31 mouse cellular contexts compared by ENCODE assay signal in genomic region chr13:90844191-90844590, GRCm38 (mm10).
DNase-seq lines count a peak whose midpoint lies in the region; ATAC-seq and TF ChIP-seq lines count a peak whose summit lies in the region.
"Had no signal": no experiment of that assay in that cellular context is flagged by ENCODE, and none has a peak within 500 bp of the region (broad histone marks: within the 10 kb centered on the region; RNA-seq: fewer than 3 reads in every experiment).

No protein-coding gene starts in this region.

- no peaks in the 10 kb centered on the region for H3K9me3 ChIP-seq in liver, embryonic 12.5 days (replicated peaks)
- H3K9me3 ChIP-seq in forebrain, postnatal 0 days (ENCODE audit: low read length): no peaks in the 10 kb centered on the region
- H3K9me3 ChIP-seq: embryonic facial prominence, embryonic 12.5 days; forebrain, embryonic 13.5 days; G1E; intestine, embryonic 15.5 days; lung, embryonic 15.5 days; midbrain, embryonic 10.5 days; neural tube, embryonic 13.5 days had no signal

- peak overlapping the region; percentile 26 for H3K4me2 ChIP-seq in liver, embryonic 12.5 days
- H3K4me2 ChIP-seq in forebrain, postnatal 0 days (ENCODE audit: low read depth): no peak overlapping the region
- H3K4me2 ChIP-seq: embryonic facial prominence, embryonic 12.5 days; forebrain, embryonic 13.5 days; heart, embryonic 11.5 days; intestine, embryonic 15.5 days; lung, embryonic 15.5 days; neural tube, embryonic 13.5 days had no signal

- peak; percentile 17 for DNase-seq in MEL-GATA-1-ER (ENCODE audit: extremely low read depth, low read depth)
- DNase-seq in c-Kit-positive CD71-positive TER-119-positive erythroid progenitor cells, embryonic 14.5 days (ENCODE audit: low spot score): peak; percentile 56
- no peak for DNase-seq in thymus, postnatal 0 days (ENCODE audit: low spot score)
- no peak for DNase-seq in spleen, postnatal 4 days (ENCODE audit: low spot score in 2 of 2)
- no peak for DNase-seq in forebrain, postnatal 0 days
- DNase-seq: adrenal gland, postnatal 10 days; B cell, adult 2 months; cerebellum, adult 11 months; cerebellum, postnatal 14 days; kidney, adult 9 months; kidney, postnatal 14 days; layer of hippocampus, postnatal 36 days; lung, postnatal 4 days; right cerebral cortex, postnatal 4 days; thymus, adult 2 months had no signal

- ATAC-seq in liver, embryonic 12.5 days: peak; percentile 93
- peak; percentile 71 for ATAC-seq in megakaryocyte progenitor cell, adult 5-6 weeks (replicated peaks; ENCODE audit: poor library complexity)
- no peak for ATAC-seq in forebrain, postnatal 0 days
- ATAC-seq: activated CD4-positive, CD25-positive, alpha-beta regulatory T cell, adult 4 months; forebrain, embryonic 13.5 days; hindbrain, embryonic 16.5 days; intestine, embryonic 15.5 days; midbrain, embryonic 16.5 days had no signal

- TF ChIP-seq CTCF in forebrain, postnatal 0 days (IDR thresholded peaks at IDR 0.05; ENCODE audit: low read depth): no peak

- no peaks in the 10 kb centered on the region for H3K36me3 ChIP-seq in liver, embryonic 12.5 days
- H3K36me3 ChIP-seq in forebrain, postnatal 0 days (ENCODE audit: insufficient read depth): no peaks in the 10 kb centered on the region
- H3K36me3 ChIP-seq: embryonic facial prominence, embryonic 12.5 days; G1E; intestine, embryonic 15.5 days; lung, embryonic 15.5 days; midbrain, embryonic 10.5 days; neural tube, embryonic 13.5 days had no signal

- peaks cover 27% of the 10 kb centered on the region for H3K4me1 ChIP-seq in liver, embryonic 12.5 days
- H3K4me1 ChIP-seq in forebrain, postnatal 0 days (ENCODE audit: insufficient read depth): no peaks in the 10 kb centered on the region
- H3K4me1 ChIP-seq: embryonic facial prominence, embryonic 12.5 days; intestine, embryonic 15.5 days; midbrain, embryonic 10.5 days; neural tube, embryonic 13.5 days had no signal

- H3K27ac ChIP-seq in liver, embryonic 12.5 days: peak overlapping the region; percentile 75
- H3K27ac ChIP-seq in forebrain, postnatal 0 days (ENCODE audit: low read depth, low read length): no peak overlapping the region
- H3K27ac ChIP-seq: embryonic facial prominence, embryonic 12.5 days; forebrain, embryonic 13.5 days; intestine, embryonic 15.5 days; lung, embryonic 15.5 days; midbrain, embryonic 10.5 days; neural tube, embryonic 13.5 days had no signal

- no peak overlapping the region for H3K4me3 ChIP-seq in liver, embryonic 12.5 days
- H3K4me3 ChIP-seq in forebrain, postnatal 0 days (ENCODE audit: low read depth, low read length): no peak overlapping the region
- H3K4me3 ChIP-seq: embryonic facial prominence, embryonic 12.5 days; erythroblast, embryonic 14.5 days; forebrain, embryonic 13.5 days; intestine, embryonic 15.5 days; lung, embryonic 15.5 days; midbrain, embryonic 10.5 days; myocyte; neural tube, embryonic 13.5 days had no signal

- no peaks in the 10 kb centered on the region for H3K27me3 ChIP-seq in liver, embryonic 12.5 days (replicated peaks)
- no peaks in the 10 kb centered on the region for H3K27me3 ChIP-seq in forebrain, postnatal 0 days (ENCODE audit: insufficient read depth, low read length)
- H3K27me3 ChIP-seq: CH12.LX; embryonic facial prominence, embryonic 12.5 days; forebrain, embryonic 13.5 days; intestine, embryonic 15.5 days; lung, embryonic 15.5 days; neural tube, embryonic 13.5 days had no signal

- H3K9ac ChIP-seq in liver, embryonic 12.5 days: 0 out of 2 replicates have a peak overlapping the region, but pooled peaks have one; percentile 36
- no peak overlapping the region for H3K9ac ChIP-seq in forebrain, postnatal 0 days
- H3K9ac ChIP-seq: embryonic facial prominence, embryonic 12.5 days; forebrain, embryonic 13.5 days; intestine, embryonic 15.5 days; lung, embryonic 15.5 days; neural tube, embryonic 13.5 days had no signal

Comparison
In these comparisons a context has a peak if more than half of its experiments do, and no peak if none do; other contexts are left out.
1. DNase-seq: peak in MEL-GATA-1-ER (single experiment) and c-Kit-positive CD71-positive TER-119-positive erythroid progenitor cells, embryonic 14.5 days (single experiment); none in thymus, postnatal 0 days (single experiment), spleen, postnatal 4 days (0 of 2) and forebrain, postnatal 0 days (single experiment).